In genomic region chr5:131578737-131579136, GRCm38 (mm10) we compare ENCODE assay signal across 22 mouse cellular contexts.
A peak's percentile ranks its signal among the peaks of the same experiment; 100 is the strongest.
DNase-seq lines count a peak whose midpoint lies in the region; ATAC-seq and TF ChIP-seq lines count a peak whose summit lies in the region.
"Had no signal": no experiment of that assay in that cellular context is flagged by ENCODE, and none has a peak within 500 bp of the region (broad histone marks: within the 10 kb centered on the region; RNA-seq: fewer than 3 reads in every experiment).

No protein-coding gene starts in this region.

- no peak for TF ChIP-seq CTCF in stomach, postnatal 0 days (IDR thresholded peaks at IDR 0.05; ENCODE audit: low read depth)

- no peaks in the 10 kb centered on the region for H3K9me3 ChIP-seq in limb, embryonic 12.5 days
- no peaks in the 10 kb centered on the region for H3K9me3 ChIP-seq in limb, embryonic 10.5 days (replicated peaks)
- H3K9me3 ChIP-seq in limb, embryonic 13.5 days = no peaks in the 10 kb centered on the region
- no peaks in the 10 kb centered on the region for H3K9me3 ChIP-seq in limb, embryonic 15.5 days
- no peaks in the 10 kb centered on the region for H3K9me3 ChIP-seq in stomach, postnatal 0 days (ENCODE audit: control insufficient read depth, low read length)
- no peaks in the 10 kb centered on the region for H3K9me3 ChIP-seq in forebrain, embryonic 11.5 days (ENCODE audit: control insufficient read depth, low read length)
- H3K9me3 ChIP-seq: embryonic facial prominence, embryonic 12.5 days; forebrain, embryonic 12.5 days had no signal

- no peak overlapping the region for H3K9ac ChIP-seq in limb, embryonic 12.5 days (replicated peaks)
- H3K9ac ChIP-seq in limb, embryonic 13.5 days = no peak overlapping the region
- H3K9ac ChIP-seq in limb, embryonic 15.5 days = no peak overlapping the region
- H3K9ac ChIP-seq in stomach, postnatal 0 days (ENCODE audit: low read length) = no peak overlapping the region
- no peak overlapping the region for H3K9ac ChIP-seq in forebrain, embryonic 11.5 days (ENCODE audit: low read length)
- H3K9ac ChIP-seq: embryonic facial prominence, embryonic 12.5 days; forebrain, embryonic 12.5 days had no signal

- no peak overlapping the region for H3K4me3 ChIP-seq in limb, embryonic 12.5 days (replicated peaks)
- no peak overlapping the region for H3K4me3 ChIP-seq in limb, embryonic 10.5 days
- H3K4me3 ChIP-seq in limb, embryonic 13.5 days = no peak overlapping the region
- H3K4me3 ChIP-seq in limb, embryonic 15.5 days = no peak overlapping the region
- no peak overlapping the region for H3K4me3 ChIP-seq in stomach, postnatal 0 days (ENCODE audit: low read depth, low read length)
- no peak overlapping the region for H3K4me3 ChIP-seq in forebrain, embryonic 11.5 days (ENCODE audit: low read depth, low read length)
- H3K4me3 ChIP-seq: embryonic facial prominence, embryonic 12.5 days; forebrain, embryonic 12.5 days had no signal

- H3K4me2 ChIP-seq in limb, embryonic 12.5 days = no peak overlapping the region
- no peak overlapping the region for H3K4me2 ChIP-seq in limb, embryonic 13.5 days (replicated peaks)
- no peak overlapping the region for H3K4me2 ChIP-seq in limb, embryonic 15.5 days
- no peak overlapping the region for H3K4me2 ChIP-seq in stomach, postnatal 0 days (replicated peaks; ENCODE audit: low read depth)
- H3K4me2 ChIP-seq in forebrain, embryonic 11.5 days (ENCODE audit: low read depth, low read length, severe bottlenecking) = no peak overlapping the region
- H3K4me2 ChIP-seq: embryonic facial prominence, embryonic 12.5 days; forebrain, embryonic 12.5 days had no signal

- TF ChIP-seq EP300 in stomach, postnatal 0 days (optimal IDR thresholded peaks at IDR 0.05) = no peak

- 0 out of 2 replicates have a peak overlapping the region, but pooled peaks have one; percentile 25 for H3K27ac ChIP-seq in limb, embryonic 12.5 days
- H3K27ac ChIP-seq in limb, embryonic 10.5 days = no peak overlapping the region
- H3K27ac ChIP-seq in limb, embryonic 13.5 days = no peak overlapping the region
- H3K27ac ChIP-seq in limb, embryonic 15.5 days = no peak overlapping the region
- no peak overlapping the region for H3K27ac ChIP-seq in stomach, postnatal 0 days (replicated peaks)
- no peak overlapping the region for H3K27ac ChIP-seq in forebrain, embryonic 11.5 days (ENCODE audit: low read depth, low read length)
- H3K27ac ChIP-seq: embryonic facial prominence, embryonic 12.5 days; forebrain, embryonic 12.5 days had no signal

- H3K4me1 ChIP-seq in limb, embryonic 12.5 days (replicated peaks) = peaks cover 70% of the 10 kb centered on the region
- peaks cover 70% of the 10 kb centered on the region for H3K4me1 ChIP-seq in limb, embryonic 10.5 days
- peaks cover 64% of the 10 kb centered on the region for H3K4me1 ChIP-seq in limb, embryonic 13.5 days
- H3K4me1 ChIP-seq in limb, embryonic 15.5 days = peaks cover 35% of the 10 kb centered on the region
- H3K4me1 ChIP-seq in stomach, postnatal 0 days (replicated peaks; ENCODE audit: control insufficient read depth, insufficient read depth) = no peaks in the 10 kb centered on the region
- H3K4me1 ChIP-seq in forebrain, embryonic 11.5 days (replicated peaks; ENCODE audit: control insufficient read depth, insufficient read depth, low read length) = peaks cover 12% of the 10 kb centered on the region

- 85% methylated on average over 9 of the region's 9 CpGs for WGBS in limb, embryonic 12.5 days
- WGBS in limb, embryonic 10.5 days = 93% methylated on average over 9 of the region's 9 CpGs
- 77% methylated on average over 9 of the region's 9 CpGs for WGBS in limb, embryonic 13.5 days
- WGBS in limb, embryonic 15.5 days = 71% methylated on average over 9 of the region's 9 CpGs
- WGBS in stomach, postnatal 0 days = 73% methylated on average over 9 of the region's 9 CpGs
- WGBS in forebrain, embryonic 11.5 days = 93% methylated on average over 9 of the region's 9 CpGs

- H3K36me3 ChIP-seq in limb, embryonic 12.5 days = no peaks in the 10 kb centered on the region
- no peaks in the 10 kb centered on the region for H3K36me3 ChIP-seq in limb, embryonic 10.5 days
- H3K36me3 ChIP-seq in limb, embryonic 13.5 days = no peaks in the 10 kb centered on the region
- H3K36me3 ChIP-seq in limb, embryonic 15.5 days = no peaks in the 10 kb centered on the region
- no peaks in the 10 kb centered on the region for H3K36me3 ChIP-seq in stomach, postnatal 0 days (ENCODE audit: control insufficient read depth, insufficient read depth, low read length)
- H3K36me3 ChIP-seq in forebrain, embryonic 11.5 days (ENCODE audit: control insufficient read depth, insufficient read depth, low read length) = no peaks in the 10 kb centered on the region
- H3K36me3 ChIP-seq: embryonic facial prominence, embryonic 12.5 days; forebrain, embryonic 12.5 days had no signal

- no peak for DNase-seq in limb, embryonic 10.5 days (ENCODE audit: low spot score)
- no peak for DNase-seq in stomach, postnatal 0 days (ENCODE audit: low spot score)
- no peak for DNase-seq in lung, postnatal 10 days
- DNase-seq in forebrain, embryonic 11.5 days (ENCODE audit: low spot score) = no peak
- DNase-seq: adrenal gland, adult 2 months; adrenal gland, postnatal 10 days; adrenal gland, postnatal 25 days; cerebellum, adult 11 months; cerebellum, adult 18-20 months; cerebellum, adult 8-10 months; cerebellum, adult 9-11 months; cerebellum, postnatal 14 days; cerebellum, postnatal 36 days; embryo, embryonic 11 days had no signal

- ATAC-seq in limb, embryonic 12.5 days (ENCODE audit: insufficient number of reproducible peaks, insufficient read depth, low FRiP score, low TSS enrichment, low read depth) = no peak
- peak; percentile 38 for ATAC-seq in limb, embryonic 13.5 days (ENCODE audit: low FRiP score, low read depth)
- peak; percentile 71; the same call in 1 of the 2 replicates for ATAC-seq in limb, embryonic 15.5 days (ENCODE audit: insufficient number of reproducible peaks, low FRiP score, low TSS enrichment, low read depth)
- peak; percentile 68 for ATAC-seq in stomach, postnatal 0 days (ENCODE audit: low FRiP score, low TSS enrichment)
- ATAC-seq in forebrain, embryonic 11.5 days (replicated peaks; ENCODE audit: low FRiP score) = no peak
- no peak for ATAC-seq in frontal cortex, adult (ENCODE audit: low TSS enrichment)
- ATAC-seq: forebrain, embryonic 14.5 days; forebrain, embryonic 16.5 days had no signal

- peaks cover 26% of the 10 kb centered on the region for H3K27me3 ChIP-seq in limb, embryonic 12.5 days
- H3K27me3 ChIP-seq in limb, embryonic 10.5 days (ENCODE audit: low read depth, poor library complexity, severe bottlenecking) = peaks cover 23% of the 10 kb centered on the region
- peaks cover 22% of the 10 kb centered on the region for H3K27me3 ChIP-seq in limb, embryonic 13.5 days
- H3K27me3 ChIP-seq in limb, embryonic 15.5 days = no peaks in the 10 kb centered on the region
- H3K27me3 ChIP-seq in stomach, postnatal 0 days (ENCODE audit: control insufficient read depth, insufficient read depth, low read length) = no peaks in the 10 kb centered on the region
- H3K27me3 ChIP-seq in forebrain, embryonic 11.5 days (ENCODE audit: control insufficient read depth, insufficient read depth, low read length) = peaks cover 8% of the 10 kb centered on the region; the same call in 1 of the 2 replicates
- H3K27me3 ChIP-seq: embryonic facial prominence, embryonic 12.5 days had no signal

Comparison
In these comparisons a context has a peak if more than half of its experiments do, and no peak if none do; other contexts are left out.
1. ATAC-seq: peak in limb, embryonic 13.5 days (single experiment), limb, embryonic 15.5 days (single experiment) and stomach, postnatal 0 days (single experiment); none in limb, embryonic 12.5 days (single experiment), forebrain, embryonic 11.5 days (single experiment) and frontal cortex, adult (single experiment).